Comparison of ENCODE assay signal across 8 mouse cellular contexts in genomic region chr2:65181066-65181716, GRCm38 (mm10). TPM values are rescaled to one million over a fixed set of nuclear protein-coding genes. Genes with fewer than 3 reads are reported as not detected.
DNase-seq lines count a peak whose midpoint lies in the region; ATAC-seq and TF ChIP-seq lines count a peak whose summit lies in the region.
"Had no signal": no experiment of that assay in that cellular context is flagged by ENCODE, and none has a peak within 500 bp of the region (broad histone marks: within the 10 kb centered on the region; RNA-seq: fewer than 3 reads in every experiment).

No protein-coding gene starts in this region.

- peak overlapping the region; percentile 20; the same call in 1 of the 2 replicates for H3K4me2 ChIP-seq in forebrain, embryonic 15.5 days (replicated peaks)
- H3K4me2 ChIP-seq in liver, embryonic 13.5 days, result peak overlapping the region; percentile 28
- H3K4me2 ChIP-seq in stomach, postnatal 0 days (replicated peaks; ENCODE audit: low read depth), result no peak overlapping the region; the same call in 1 of the 2 replicates

- H3K9ac ChIP-seq in forebrain, embryonic 15.5 days (replicated peaks), result no peak overlapping the region
- no peak overlapping the region for H3K9ac ChIP-seq in liver, embryonic 13.5 days
- H3K9ac ChIP-seq in stomach, postnatal 0 days (ENCODE audit: low read length), result no peak overlapping the region

- peaks cover 17% of the 10 kb centered on the region for H3K4me1 ChIP-seq in forebrain, embryonic 15.5 days
- peaks cover 19% of the 10 kb centered on the region for H3K4me1 ChIP-seq in liver, embryonic 13.5 days (replicated peaks)
- no peaks in the 10 kb centered on the region for H3K4me1 ChIP-seq in stomach, postnatal 0 days (replicated peaks; ENCODE audit: control insufficient read depth, insufficient read depth)

- H3K36me3 ChIP-seq in forebrain, embryonic 15.5 days, result no peaks in the 10 kb centered on the region
- H3K36me3 ChIP-seq in liver, embryonic 13.5 days, result no peaks in the 10 kb centered on the region
- no peaks in the 10 kb centered on the region for H3K36me3 ChIP-seq in stomach, postnatal 0 days (ENCODE audit: control insufficient read depth, insufficient read depth, low read length)

- no peak for TF ChIP-seq EP300 in stomach, postnatal 0 days (optimal IDR thresholded peaks at IDR 0.05)

- H3K4me3 ChIP-seq in forebrain, embryonic 15.5 days, result no peak overlapping the region
- no peak overlapping the region for H3K4me3 ChIP-seq in liver, embryonic 13.5 days (replicated peaks)
- H3K4me3 ChIP-seq in stomach, postnatal 0 days (ENCODE audit: low read depth, low read length), result no peak overlapping the region
- H3K4me3 ChIP-seq: myocyte had no signal

- peak overlapping the region; percentile 27; the same call in 1 of the 2 replicates for H3K27ac ChIP-seq in forebrain, embryonic 15.5 days (replicated peaks)
- H3K27ac ChIP-seq in liver, embryonic 13.5 days, result no peak overlapping the region
- no peak overlapping the region for H3K27ac ChIP-seq in stomach, postnatal 0 days (replicated peaks)

- DNase-seq in thymus, postnatal 25 days, result peak; percentile 13
- no peak for DNase-seq in thymus, postnatal 10 days (ENCODE audit: low spot score in 2 of 2)
- no peak for DNase-seq in liver, embryonic 13.5 days
- no peak for DNase-seq in stomach, postnatal 0 days (ENCODE audit: low spot score)
- DNase-seq in testis, postnatal 14 days (ENCODE audit: low spot score), result no peak
- DNase-seq in layer of hippocampus, adult 9-10 months (ENCODE audit: low spot score), result no peak

- TF ChIP-seq CTCF in stomach, postnatal 0 days (IDR thresholded peaks at IDR 0.05; ENCODE audit: low read depth), result peak; percentile 18; the same call in 1 of the 2 replicates

- 31% methylated on average over 9 of the region's 9 CpGs for WGBS in forebrain, embryonic 15.5 days
- 17% methylated on average over 9 of the region's 9 CpGs for WGBS in liver, embryonic 13.5 days (ENCODE audit: insufficient replicate concordance)
- WGBS in stomach, postnatal 0 days, result 41% methylated on average over 9 of the region's 9 CpGs

- peak; percentile 74 for ATAC-seq in forebrain, embryonic 15.5 days (replicated peaks)
- peak; percentile 36; the same call in 1 of the 2 replicates for ATAC-seq in liver, embryonic 13.5 days (ENCODE audit: low read depth)
- ATAC-seq in stomach, postnatal 0 days (ENCODE audit: low FRiP score, low TSS enrichment), result no peak

- no peaks in the 10 kb centered on the region for H3K9me3 ChIP-seq in forebrain, embryonic 15.5 days
- H3K9me3 ChIP-seq in liver, embryonic 13.5 days (replicated peaks), result no peaks in the 10 kb centered on the region
- H3K9me3 ChIP-seq in stomach, postnatal 0 days (ENCODE audit: control insufficient read depth, low read length), result no peaks in the 10 kb centered on the region

- no peaks in the 10 kb centered on the region for H3K27me3 ChIP-seq in forebrain, embryonic 15.5 days
- no peaks in the 10 kb centered on the region for H3K27me3 ChIP-seq in liver, embryonic 13.5 days
- no peaks in the 10 kb centered on the region for H3K27me3 ChIP-seq in stomach, postnatal 0 days (ENCODE audit: control insufficient read depth, insufficient read depth, low read length)

RNA-seq across cellular contexts. Expression of gene Cobll1, which starts 58.0 kb away (rescaled TPM):
- polyA plus RNA-seq in forebrain, embryonic 15.5 days (2015; fragmentation: Nextera tagmentation; extraction: Ambion mirVana), result 2.5 and 3.1 TPM in 2 replicates
- 2.3 and 3.9 TPM in 2 replicates for polyA plus RNA-seq in liver, embryonic 13.5 days (2015; fragmentation: Nextera tagmentation; extraction: Ambion mirVana)
- polyA plus RNA-seq in stomach, postnatal 0 days (2015; fragmentation: Nextera tagmentation; extraction: Ambion mirVana), result 9.3 and 10.3 TPM in 2 replicates
